Comparison of ENCODE assay signal across 8 mouse cellular contexts in genomic region chr1:170214757-170215522, GRCm38 (mm10). TPM values are rescaled to one million over a fixed set of nuclear protein-coding genes. Genes with fewer than 3 reads are reported as not detected.
DNase-seq lines count a peak whose midpoint lies in the region; ATAC-seq and TF ChIP-seq lines count a peak whose summit lies in the region.

Gene Uhmk1 (minus strand): TSS chr1:170215397.

- H3K27me3 ChIP-seq in forebrain, embryonic 15.5 days: 0 out of 2 replicates have a peak, but pooled peaks cover 3% of the 10 kb centered on the region
- H3K27me3 ChIP-seq in lung, embryonic 14.5 days (ENCODE audit: insufficient read depth, low read length): no peaks in the 10 kb centered on the region
- no peaks in the 10 kb centered on the region for H3K27me3 ChIP-seq in thymus, adult 2 months (ENCODE audit: control insufficient read depth, insufficient read depth, low read length)

- H3K4me1 ChIP-seq in forebrain, embryonic 15.5 days: peaks cover 14% of the 10 kb centered on the region
- H3K4me1 ChIP-seq in lung, embryonic 14.5 days (ENCODE audit: insufficient read depth): no peaks in the 10 kb centered on the region
- H3K4me1 ChIP-seq in olfactory bulb, adult 2 months (ENCODE audit: control insufficient read depth, insufficient read depth, low read length): peaks cover 4% of the 10 kb centered on the region; the same call in 1 of the 2 replicates
- H3K4me1 ChIP-seq in thymus, adult 2 months (replicated peaks; ENCODE audit: control insufficient read depth, insufficient read depth, low read length): peaks cover 2% of the 10 kb centered on the region; the same call in 1 of the 2 replicates

- under 1% methylated on average over 61 of the region's 70 CpGs for WGBS in forebrain, embryonic 15.5 days
- under 1% methylated on average over 67 of the region's 70 CpGs for WGBS in lung, embryonic 14.5 days
- WGBS in olfactory bulb, adult 2 months: under 1% methylated on average over 70 of the region's 70 CpGs
- WGBS in thymus, adult 2 months: 1% methylated on average over 70 of the region's 70 CpGs

- intact Hi-C loops in heart, postnatal 25 days (cut with DNase I): no loop called here

- ATAC-seq in forebrain, embryonic 15.5 days (replicated peaks): peak; percentile 99
- peak; percentile 99 for ATAC-seq in lung, embryonic 14.5 days (ENCODE audit: insufficient read depth)

- peak within 1 kb of the TSS; percentile 75 for H3K27ac ChIP-seq in forebrain, embryonic 15.5 days (replicated peaks)
- H3K27ac ChIP-seq in layer of hippocampus, adult 2 months: peak within 1 kb of the TSS; percentile 93
- peak within 1 kb of the TSS; percentile 83 for H3K27ac ChIP-seq in lung, embryonic 14.5 days (ENCODE audit: low read depth)
- H3K27ac ChIP-seq in olfactory bulb, adult 2 months (ENCODE audit: insufficient read depth, low read depth, low read length): peak within 1 kb of the TSS; percentile 50; the same call in 1 of the 2 replicates
- H3K27ac ChIP-seq in thymus, adult 2 months (ENCODE audit: control insufficient read depth, insufficient read depth, low read length): no peak within 1 kb of the TSS

- peak; percentile 64; the same call in 1 of the 2 replicates for TF ChIP-seq POLR2A in olfactory bulb, adult 2 months (IDR thresholded peaks at IDR 0.05; ENCODE audit: insufficient read depth, low read depth, low read length)
- peak; percentile 76 for TF ChIP-seq POLR2A in thymus, adult 2 months (IDR thresholded peaks at IDR 0.05; ENCODE audit: control insufficient read depth, extremely low read depth, insufficient read depth, low read length, poor library complexity)

- no peak for TF ChIP-seq CTCF in layer of hippocampus, adult 2 months (conservative IDR thresholded peaks at IDR 0.05)
- no peak for TF ChIP-seq CTCF in lung, embryonic 14.5 days (IDR thresholded peaks at IDR 0.05; ENCODE audit: low read depth)
- no peak for TF ChIP-seq CTCF in olfactory bulb, adult 2 months (IDR thresholded peaks at IDR 0.05; ENCODE audit: insufficient read depth, low read depth, low read length)
- TF ChIP-seq CTCF in thymus, adult 2 months (IDR thresholded peaks at IDR 0.05; ENCODE audit: borderline replicate concordance, control insufficient read depth, extremely low read depth, insufficient read depth, low read length, poor library complexity): no peak

- peaks cover 10% of the 10 kb centered on the region for H3K36me3 ChIP-seq in forebrain, embryonic 15.5 days
- H3K36me3 ChIP-seq in lung, embryonic 14.5 days (ENCODE audit: insufficient read depth): peaks cover 23% of the 10 kb centered on the region
- peaks cover 22% of the 10 kb centered on the region for H3K36me3 ChIP-seq in thymus, adult 2 months (ENCODE audit: control insufficient read depth, insufficient read depth, low read length)

- peak within 1 kb of the TSS; percentile 70 for H3K4me3 ChIP-seq in forebrain, embryonic 15.5 days
- peak within 1 kb of the TSS; percentile 86 for H3K4me3 ChIP-seq in layer of hippocampus, adult 2 months
- peak within 1 kb of the TSS; percentile 78 for H3K4me3 ChIP-seq in lung, embryonic 14.5 days (ENCODE audit: low read depth, low read length)
- peak within 1 kb of the TSS; percentile 89 for H3K4me3 ChIP-seq in olfactory bulb, adult 2 months (ENCODE audit: insufficient read depth, low read depth, low read length)
- peak within 1 kb of the TSS; percentile 83 for H3K4me3 ChIP-seq in thymus, adult 2 months (ENCODE audit: control insufficient read depth, insufficient read depth, low read length)

- peak within 1 kb of the TSS; percentile 70 for H3K4me2 ChIP-seq in forebrain, embryonic 15.5 days (replicated peaks)
- H3K4me2 ChIP-seq in lung, embryonic 14.5 days: peak within 1 kb of the TSS; percentile 83

- peak within 1 kb of the TSS; percentile 71 for H3K9ac ChIP-seq in forebrain, embryonic 15.5 days (replicated peaks)
- H3K9ac ChIP-seq in lung, embryonic 14.5 days: peak within 1 kb of the TSS; percentile 95

- H3K9me3 ChIP-seq in forebrain, embryonic 15.5 days: no peaks in the 10 kb centered on the region
- no peaks in the 10 kb centered on the region for H3K9me3 ChIP-seq in lung, embryonic 14.5 days (ENCODE audit: low read depth, low read length)

- peak; percentile 79 for DNase-seq in ES-CJ7 (ENCODE audit: low read depth, low spot score)
- DNase-seq in cerebellum, adult 11 months: peak; percentile 86
- DNase-seq in heart, postnatal 25 days (ENCODE audit: low spot score): peak; percentile 85
- DNase-seq in layer of hippocampus, adult 2 months (ENCODE audit: low spot score in 2 of 2): peak; percentile 92
- peak; percentile 94 for DNase-seq in lung, embryonic 14.5 days
- DNase-seq in thymus, adult 2 months: peak; percentile 89

RNA-seq across cellular contexts. Expression of gene Uhmk1, which starts in this region (rescaled TPM):
- 7.1 and 7.5 TPM in 2 replicates for polyA plus RNA-seq in forebrain, embryonic 15.5 days (2015; fragmentation: Nextera tagmentation; extraction: Ambion mirVana)
- total RNA-seq in heart, postnatal 25 days (2021): 10 to 100 TPM; 19.7 to 21.1 TPM
- 100 to 1,000 TPM; 142 to 143 TPM for total RNA-seq in layer of hippocampus, adult 2 months (2021)
- 12.0 and 12.3 TPM in 2 replicates for polyA plus RNA-seq in lung, embryonic 14.5 days (2014; fragmentation: Nextera tagmentation; extraction: Ambion mirVana)
- 38.9 TPM in 1 of 2 replicates, not detected in the other for polyA plus RNA-seq in olfactory bulb, adult 2 months (2012; ENCODE audit: insufficient read depth, insufficient read length, low replicate concordance, missing spikeins)
- 16.3 and 16.8 TPM in 2 replicates for polyA plus RNA-seq in thymus, adult 2 months (2012; rRNA removed)

Comparison
In these comparisons a context has a peak if more than half of its experiments do, and no peak if none do; other contexts are left out.
1. RNA of gene Uhmk1 (total RNA-seq): 142 to 143 TPM in layer of hippocampus, adult 2 months; 19.7 to 21.1 TPM in heart, postnatal 25 days; every median in the first group is over 4 times any median in the second.
2. Peak in every context shown above with its lines, with median percentiles within 50 percentile points of each other: DNase-seq and H3K4me3 ChIP-seq.